In the genomic region with DNA sequence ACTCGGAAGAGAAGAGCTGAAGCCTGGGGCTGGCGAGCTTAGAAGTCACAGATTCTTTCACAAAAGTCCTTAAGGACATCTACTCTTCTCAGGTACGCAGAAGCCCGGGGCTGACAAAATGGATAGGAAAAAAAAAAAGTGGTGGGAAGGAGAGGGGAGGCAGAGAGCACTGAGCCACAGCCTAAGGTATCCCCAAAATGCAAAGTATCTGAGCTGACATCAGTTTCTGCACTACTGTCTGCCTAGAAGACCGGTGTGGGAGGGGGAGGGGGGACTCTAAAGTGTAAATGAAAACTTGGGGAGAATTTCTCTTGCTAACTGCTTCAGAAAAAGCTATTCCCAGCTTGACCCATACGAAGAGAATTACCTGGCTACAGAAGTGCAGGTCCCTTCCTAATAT, we compare ENCODE assay signal across 11 mouse cellular contexts. TPM values are rescaled to one million over a fixed set of nuclear protein-coding genes. Genes with fewer than 3 reads are reported as not detected.
DNase-seq lines count a peak whose midpoint lies in the region; ATAC-seq lines count a peak whose summit lies in the region.
"Had no signal": no experiment of that assay in that cellular context is flagged by ENCODE, and none has a peak within 500 bp of the region (broad histone marks: within the 10 kb centered on the region; RNA-seq: fewer than 3 reads in every experiment).

No protein-coding gene starts in this region.

- H3K4me1 ChIP-seq in hindbrain, embryonic 10.5 days (replicated peaks) = peaks cover 35% of the 10 kb centered on the region
- H3K4me1 ChIP-seq in hindbrain, embryonic 11.5 days (replicated peaks; ENCODE audit: control insufficient read depth, insufficient read depth, low read length) = peaks cover 4% of the 10 kb centered on the region; the same call in 1 of the 2 replicates
- peaks cover 30% of the 10 kb centered on the region for H3K4me1 ChIP-seq in embryonic facial prominence, embryonic 13.5 days
- peaks cover 19% of the 10 kb centered on the region for H3K4me1 ChIP-seq in hindbrain, embryonic 16.5 days (ENCODE audit: control insufficient read depth, insufficient read depth, low read depth, low read length)
- peaks cover 18% of the 10 kb centered on the region for H3K4me1 ChIP-seq in midbrain, embryonic 11.5 days (ENCODE audit: control insufficient read depth, insufficient read depth, low read length)

- H3K36me3 ChIP-seq in hindbrain, embryonic 10.5 days = 0 out of 2 replicates have a peak, but pooled peaks cover under 1% of the 10 kb centered on the region
- H3K36me3 ChIP-seq in hindbrain, embryonic 11.5 days (ENCODE audit: control insufficient read depth, insufficient read depth, low read length) = no peaks in the 10 kb centered on the region
- H3K36me3 ChIP-seq in embryonic facial prominence, embryonic 13.5 days = no peaks in the 10 kb centered on the region
- H3K36me3 ChIP-seq in hindbrain, embryonic 16.5 days (ENCODE audit: control insufficient read depth, insufficient read depth, low read length) = no peaks in the 10 kb centered on the region
- H3K36me3 ChIP-seq in midbrain, embryonic 11.5 days (ENCODE audit: control insufficient read depth, insufficient read depth, low read length) = no peaks in the 10 kb centered on the region

- no peak for ATAC-seq in hindbrain, embryonic 11.5 days (ENCODE audit: low FRiP score)
- ATAC-seq in embryonic facial prominence, embryonic 13.5 days (ENCODE audit: insufficient number of reproducible peaks, insufficient read depth, low FRiP score, low TSS enrichment, low read depth) = no peak
- no peak for ATAC-seq in hindbrain, embryonic 16.5 days
- ATAC-seq in midbrain, embryonic 11.5 days (ENCODE audit: low FRiP score) = no peak

- H3K27ac ChIP-seq in hindbrain, embryonic 10.5 days = no peak overlapping the region
- H3K27ac ChIP-seq in hindbrain, embryonic 11.5 days (ENCODE audit: low read depth, low read length) = no peak overlapping the region
- H3K27ac ChIP-seq in embryonic facial prominence, embryonic 13.5 days = no peak overlapping the region
- H3K27ac ChIP-seq in hindbrain, embryonic 16.5 days (ENCODE audit: low read depth, low read length) = no peak overlapping the region
- no peak overlapping the region for H3K27ac ChIP-seq in midbrain, embryonic 11.5 days (ENCODE audit: low read depth, low read length)

- H3K9me3 ChIP-seq in hindbrain, embryonic 10.5 days = no peaks in the 10 kb centered on the region
- H3K9me3 ChIP-seq in hindbrain, embryonic 11.5 days (ENCODE audit: control insufficient read depth, low read length) = no peaks in the 10 kb centered on the region
- H3K9me3 ChIP-seq in embryonic facial prominence, embryonic 13.5 days = no peaks in the 10 kb centered on the region
- H3K9me3 ChIP-seq in hindbrain, embryonic 16.5 days (ENCODE audit: control insufficient read depth, low read length) = no peaks in the 10 kb centered on the region
- no peaks in the 10 kb centered on the region for H3K9me3 ChIP-seq in midbrain, embryonic 11.5 days (ENCODE audit: control insufficient read depth, low read length)
- H3K9me3 ChIP-seq: megakaryocyte, embryonic 14.5 days had no signal

- peak overlapping the region; percentile 94 for H3K4me3 ChIP-seq in hindbrain, embryonic 10.5 days
- H3K4me3 ChIP-seq in hindbrain, embryonic 11.5 days (ENCODE audit: low read depth, low read length) = no peak overlapping the region
- peak overlapping the region; percentile 85 for H3K4me3 ChIP-seq in embryonic facial prominence, embryonic 13.5 days
- peak overlapping the region; percentile 85; the same call in 1 of the 2 replicates for H3K4me3 ChIP-seq in hindbrain, embryonic 16.5 days (ENCODE audit: low read length)
- peak overlapping the region; percentile 89; the same call in 1 of the 2 replicates for H3K4me3 ChIP-seq in midbrain, embryonic 11.5 days (ENCODE audit: low read depth, low read length)

- no peak for DNase-seq in hindbrain, embryonic 10.5 days (ENCODE audit: low spot score)
- DNase-seq in hindbrain, embryonic 11.5 days (ENCODE audit: low spot score) = no peak
- no peak for DNase-seq in midbrain, embryonic 11.5 days (ENCODE audit: low spot score, missing footprints)
- no peak for DNase-seq in right cerebral cortex, postnatal 25 days
- no peak for DNase-seq in thymus, postnatal 10 days (ENCODE audit: low spot score in 2 of 2)
- DNase-seq in adrenal gland, adult 8-10 months = no peak
- DNase-seq: B cell, adult 2 months; kidney, adult 11 months had no signal

- no peak overlapping the region for H3K9ac ChIP-seq in hindbrain, embryonic 11.5 days (ENCODE audit: low read depth, low read length)
- H3K9ac ChIP-seq in embryonic facial prominence, embryonic 13.5 days = peak overlapping the region; percentile 94; the same call in 1 of the 2 replicates
- no peak overlapping the region for H3K9ac ChIP-seq in hindbrain, embryonic 16.5 days (ENCODE audit: low read depth, low read length)
- H3K9ac ChIP-seq in midbrain, embryonic 11.5 days (ENCODE audit: low read length) = no peak overlapping the region

- WGBS in hindbrain, embryonic 10.5 days = 85% methylated on average over 6 of the region's 6 CpGs
- 91% methylated on average over 6 of the region's 6 CpGs for WGBS in hindbrain, embryonic 11.5 days
- 73% methylated on average over 6 of the region's 6 CpGs for WGBS in embryonic facial prominence, embryonic 13.5 days
- WGBS in hindbrain, embryonic 16.5 days = 83% methylated on average over 6 of the region's 6 CpGs
- WGBS in midbrain, embryonic 11.5 days = 86% methylated on average over 6 of the region's 6 CpGs

- no peak overlapping the region; the same call in 1 of the 2 replicates for H3K4me2 ChIP-seq in hindbrain, embryonic 11.5 days (replicated peaks; ENCODE audit: low read depth, low read length)
- peak overlapping the region; percentile 77 for H3K4me2 ChIP-seq in embryonic facial prominence, embryonic 13.5 days
- H3K4me2 ChIP-seq in hindbrain, embryonic 16.5 days (ENCODE audit: low read length) = peak overlapping the region; percentile 83
- H3K4me2 ChIP-seq in midbrain, embryonic 11.5 days = peak overlapping the region; percentile 73; the same call in 1 of the 2 replicates

- H3K27me3 ChIP-seq in hindbrain, embryonic 10.5 days (ENCODE audit: insufficient read depth, poor library complexity, severe bottlenecking) = no peaks in the 10 kb centered on the region; the same call in 1 of the 2 replicates
- H3K27me3 ChIP-seq in hindbrain, embryonic 11.5 days (ENCODE audit: control insufficient read depth, insufficient read depth, low read length) = no peaks in the 10 kb centered on the region
- no peaks in the 10 kb centered on the region for H3K27me3 ChIP-seq in embryonic facial prominence, embryonic 13.5 days
- no peaks in the 10 kb centered on the region for H3K27me3 ChIP-seq in hindbrain, embryonic 16.5 days (replicated peaks; ENCODE audit: control insufficient read depth, insufficient read depth, low read length)
- no peaks in the 10 kb centered on the region for H3K27me3 ChIP-seq in midbrain, embryonic 11.5 days (ENCODE audit: control insufficient read depth, insufficient read depth, low read length)
- H3K27me3 ChIP-seq: megakaryocyte, embryonic 14.5 days had no signal

RNA-seq across cellular contexts. Expression of gene Rnf34, which starts 48.3 kb away (rescaled TPM):
- polyA plus RNA-seq in hindbrain, embryonic 10.5 days (2016; fragmentation: Nextera tagmentation; extraction: Ambion mirVana) = 47.6 and 48.3 TPM in 2 replicates
- 56.8 and 61.5 TPM in 2 replicates for polyA plus RNA-seq in hindbrain, embryonic 11.5 days (2014; fragmentation: Nextera tagmentation; extraction: Ambion mirVana)
- 38.9 and 43.0 TPM in 2 replicates for polyA plus RNA-seq in embryonic facial prominence, embryonic 13.5 days (2015; fragmentation: Nextera tagmentation; extraction: Ambion mirVana)
- polyA plus RNA-seq in hindbrain, embryonic 16.5 days (2015; fragmentation: Nextera tagmentation; extraction: Ambion mirVana) = 46.5 and 52.2 TPM in 2 replicates
- 54.9 and 65.9 TPM in 2 replicates for polyA plus RNA-seq in midbrain, embryonic 11.5 days (2014; fragmentation: Nextera tagmentation; extraction: Ambion mirVana)
- total RNA-seq in adrenal gland, adult 8-10 months (2022) = 10 to 100 TPM; 18.5 to 34.4 (median 27.0) TPM
